Comparison of ENCODE assay signal across 8 mouse cellular contexts in the genomic region with DNA sequence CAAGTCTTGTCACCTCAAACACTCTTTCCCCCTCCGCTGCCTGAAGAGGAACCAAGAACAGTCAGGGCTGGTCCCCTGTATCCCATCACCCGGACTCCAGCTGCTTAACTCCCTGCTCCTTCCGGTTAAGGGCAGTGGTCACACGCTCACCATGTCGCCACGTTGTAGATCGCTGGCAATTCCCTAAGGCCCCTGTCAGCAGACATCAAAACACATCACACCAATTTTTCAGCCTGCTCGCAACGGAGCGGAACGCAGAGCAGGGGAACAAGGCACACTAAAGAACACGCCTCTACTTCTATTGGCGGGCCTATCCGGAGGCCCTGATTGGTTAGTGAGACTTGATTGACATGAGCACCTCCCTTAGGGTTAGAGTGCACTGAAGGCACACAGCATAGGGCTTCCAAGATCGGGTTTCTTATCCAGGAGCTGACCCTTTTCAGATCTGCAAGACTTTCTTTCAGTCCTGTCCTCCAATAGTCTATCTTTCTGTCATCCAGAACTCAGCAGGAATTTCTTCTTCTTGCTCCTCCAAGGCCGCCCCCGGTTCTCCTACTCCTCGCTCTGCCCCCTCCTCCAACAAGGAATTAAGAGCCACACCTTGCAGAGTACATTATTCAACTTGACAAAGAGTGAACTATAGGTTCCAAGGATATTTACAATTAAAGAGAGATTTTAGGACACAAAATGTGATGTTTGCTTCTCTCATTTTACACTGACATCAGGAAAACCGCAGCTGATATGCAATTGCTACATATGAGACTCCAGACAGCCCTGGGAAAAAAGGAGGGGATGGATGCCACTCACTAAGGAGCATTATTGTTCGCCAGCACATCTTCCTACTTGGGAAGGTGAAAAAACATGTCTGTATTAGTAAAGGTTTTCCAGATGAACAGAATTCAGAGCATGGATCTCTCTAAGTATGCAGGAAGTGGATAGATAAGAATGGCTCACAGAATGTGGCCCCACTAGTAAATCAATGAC. TPM values are rescaled to one million over a fixed set of nuclear protein-coding genes. Genes with fewer than 3 reads are reported as not detected.
DNase-seq lines count a peak whose midpoint lies in the region; ATAC-seq and TF ChIP-seq lines count a peak whose summit lies in the region.
"Not testable (repeated sequence)": the region's sequence is repeated elsewhere in the genome, so short reads cannot be mapped to it uniquely, and the experiment has no call there.

A gene (minus strand): TSS at position 278 of the 984 bp plus-strand sequence.

- H3K4me3 ChIP-seq in forebrain, embryonic 14.5 days (ENCODE audit: low read depth, low read length), result peak within 1 kb of the TSS; percentile 41
- H3K4me3 ChIP-seq in liver, embryonic 14.5 days (ENCODE audit: insufficient read depth in 1 of 2, low read depth in 2 of 2, low read length in 2 of 2), result peak within 1 kb of the TSS; percentile 60 to 96
- peak within 1 kb of the TSS; percentile 55 for H3K4me3 ChIP-seq in stomach, embryonic 15.5 days (replicated peaks)

- ATAC-seq in forebrain, embryonic 14.5 days, result peak; percentile 98
- peak; percentile 99 for ATAC-seq in liver, embryonic 14.5 days (ENCODE audit: insufficient read depth)
- peak; percentile 91 for ATAC-seq in stomach, embryonic 15.5 days (ENCODE audit: insufficient read depth, low FRiP score, low read depth)

- H3K27ac ChIP-seq in forebrain, embryonic 14.5 days (ENCODE audit: low read depth, low read length); liver, embryonic 14.5 days; stomach, embryonic 15.5 days: not testable (repeated sequence)

- H3K4me1 ChIP-seq in forebrain, embryonic 14.5 days (ENCODE audit: control insufficient read depth, insufficient read depth, low read length); liver, embryonic 14.5 days (replicated peaks; ENCODE audit: control insufficient read depth in 2 of 2, insufficient read depth in 2 of 2, low read length in 1 of 2); stomach, embryonic 15.5 days: not testable (repeated sequence)

- 10% methylated on average over 20 of the region's 20 CpGs for WGBS in forebrain, embryonic 14.5 days
- WGBS in liver, embryonic 14.5 days (ENCODE audit: insufficient replicate concordance), result 6% methylated on average over 20 of the region's 20 CpGs
- WGBS in stomach, embryonic 15.5 days, result 11% methylated on average over 20 of the region's 20 CpGs

- H3K9me3 ChIP-seq in forebrain, embryonic 14.5 days (replicated peaks; ENCODE audit: control insufficient read depth, low read length); liver, embryonic 14.5 days (ENCODE audit: control insufficient read depth, low read length); stomach, embryonic 15.5 days: not testable (repeated sequence)

- peak; percentile 78 for DNase-seq in ES-CJ7 (ENCODE audit: low read depth, low spot score)
- DNase-seq in cerebellum, adult 11 months, result peak; percentile 31
- DNase-seq in forebrain, embryonic 14.5 days (ENCODE audit: low spot score), result peak; percentile 84
- DNase-seq in heart, postnatal 14 days, result peak; percentile 40 to 59
- DNase-seq in kidney, postnatal 4 days, result peak; percentile 62 to 76
- peak; percentile 56 to 62 (median 60) for DNase-seq in liver, embryonic 14.5 days (ENCODE audit: low read depth in 3 of 3, low spot score in 3 of 3)
- DNase-seq in neural tube, embryonic 10.5 days (ENCODE audit: extremely low spot score, low spot score), result peak; percentile 73

- H3K36me3 ChIP-seq in forebrain, embryonic 14.5 days (ENCODE audit: control insufficient read depth, insufficient read depth, low read length); liver, embryonic 14.5 days (replicated peaks; ENCODE audit: control insufficient read depth, insufficient read depth, low read depth); stomach, embryonic 15.5 days: not testable (repeated sequence)

- not testable (repeated sequence) for TF ChIP-seq EP300 in liver, embryonic 14.5 days (IDR thresholded peaks at IDR 0.05; ENCODE audit: low read depth)

- peak within 1 kb of the TSS; percentile 48 for H3K4me2 ChIP-seq in forebrain, embryonic 14.5 days (ENCODE audit: low read length)
- H3K4me2 ChIP-seq in liver, embryonic 14.5 days (ENCODE audit: low read depth), result peak within 1 kb of the TSS; percentile 64
- H3K4me2 ChIP-seq in stomach, embryonic 15.5 days, result peak within 1 kb of the TSS; percentile 60

- TF ChIP-seq CTCF in liver, embryonic 14.5 days (IDR thresholded peaks at IDR 0.05; ENCODE audit: low read depth), result not testable (repeated sequence)

- peak within 1 kb of the TSS; percentile 61; the same call in 1 of the 2 replicates for H3K9ac ChIP-seq in forebrain, embryonic 14.5 days (ENCODE audit: low read length)
- peak within 1 kb of the TSS; percentile 62 for H3K9ac ChIP-seq in liver, embryonic 14.5 days (replicated peaks)
- H3K9ac ChIP-seq in stomach, embryonic 15.5 days, result not testable (repeated sequence)

- not testable (repeated sequence) for H3K27me3 ChIP-seq in forebrain, embryonic 14.5 days (replicated peaks; ENCODE audit: control insufficient read depth, insufficient read depth, low read length); liver, embryonic 14.5 days (ENCODE audit: control insufficient read depth, insufficient read depth, low read length); stomach, embryonic 15.5 days (replicated peaks)

- intact Hi-C loops in heart, postnatal 14 days (cut with DNase I), result loop anchor here (10.0 kb wide), 2 partner anchors 136 to 574 kb away; a partner anchor contains a TSS

RNA-seq across cellular contexts. Expression of the gene that starts here (rescaled TPM):
- 37.2 and 41.6 TPM in 2 replicates for polyA plus RNA-seq in forebrain, embryonic 14.5 days (2014; fragmentation: Nextera tagmentation; extraction: Ambion mirVana)
- 1 to 10 TPM; 3.0 to 4.0 TPM for total RNA-seq in heart, postnatal 14 days (2021)
- 1.1 and 2.3 TPM in 2 replicates for polyA plus RNA-seq in liver, embryonic 14.5 days (2012; rRNA removed)
- polyA plus RNA-seq in liver, embryonic 14.5 days (2014; fragmentation: Nextera tagmentation; extraction: Ambion mirVana), result 3.5 and 3.7 TPM in 2 replicates
- polyA plus RNA-seq in stomach, embryonic 15.5 days (2015; fragmentation: Nextera tagmentation; extraction: Ambion mirVana), result 25.6 and 25.8 TPM in 2 replicates

Comparison
In these comparisons a context has a peak if more than half of its experiments do, and no peak if none do; other contexts are left out.
1. DNase-seq: peak in every context shown above with its lines; median percentile 84 in forebrain, embryonic 14.5 days; 78 in ES-CJ7; 73 in neural tube, embryonic 10.5 days; 69 in kidney, postnatal 4 days; 60 in liver, embryonic 14.5 days; 50 in heart, postnatal 14 days; 31 in cerebellum, adult 11 months.